Mouse (Mus musculus) stomach, embryonic 16.5 days (tissue): ENCODE measurements around the gene Capza1. TPM values are rescaled to one million over a fixed set of nuclear protein-coding genes. Genes with fewer than 3 reads are reported as not detected.
A peak's percentile ranks its signal among the peaks of the same experiment; 100 is the strongest.
"Not testable (repeated sequence)": the region's sequence is repeated elsewhere in the genome, so short reads cannot be mapped to it uniquely, and the experiment has no call there.

Experiments
- ATAC-seq: fragments of 200-750 bp; cut with Nextera tagmentation; 2 replicates; pipeline ENCODE4 v1.8.0; 2017; ENCODE audit warnings: moderate number of reproducible peaks, moderate TSS enrichment; ENCODE audit not compliant: insufficient read depth, low FRiP score
- H3K27ac ChIP-seq: fragments of 300-500 bp; sonication (generic); 2 replicates; pipeline ENCODE4 v1.5.1; 2014; ENCODE audit warnings: low read length
- H3K27me3 ChIP-seq: fragments of 300-500 bp; sonication (generic); 2 replicates; pipeline ENCODE4 v1.6.1; 2014; ENCODE audit warnings: low read length, control low read depth, mixed read lengths; ENCODE audit not compliant: control insufficient read depth, insufficient read depth
- H3K36me3 ChIP-seq: fragments of 300-500 bp; sonication (generic); 2 replicates; pipeline ENCODE4 v1.6.1; 2014; ENCODE audit warnings: low read length; ENCODE audit not compliant: control insufficient read depth, insufficient read depth
- H3K4me1 ChIP-seq: fragments of 300-500 bp; sonication (generic); 2 replicates; pipeline ENCODE4 v1.6.1; 2014; ENCODE audit warnings: low read length, control low read depth, mixed read lengths; ENCODE audit not compliant: control insufficient read depth, insufficient read depth
- H3K4me2 ChIP-seq: fragments of 300-500 bp; sonication (generic); 2 replicates; pipeline ENCODE4 v1.6.1; 2014; ENCODE audit warnings: low read depth, low read length, mixed read lengths
- H3K4me3 ChIP-seq: fragments of 300-500 bp; sonication (generic); replicated peaks from 2 replicates; pipeline ENCODE4 v1.5.1; 2014; ENCODE audit warnings: mild to moderate bottlenecking, low read length
- H3K9ac ChIP-seq: fragments of 300-500 bp; sonication (generic); 2 replicates; pipeline ENCODE4 v1.6.1; 2014; ENCODE audit warnings: low read length
- H3K9me3 ChIP-seq: fragments of 300-500 bp; sonication (generic); replicated peaks from 2 replicates; pipeline ENCODE4 v1.6.1; 2016; ENCODE audit warnings: low read length, control low read depth; ENCODE audit not compliant: control insufficient read depth
- WGBS: fragments of 180-500 bp; shearing (Covaris S2); extraction: QIAGEN DNeasy Blood & Tissue Kit; methylation state at CpG from one replicate; pipeline ENCODE4 v1.1.7; 2014; 5-methylcytosine and 5-hydroxymethylcytosine counted together
- polyA plus RNA-seq: library from polyadenylated mRNA; unstranded; fragments of >200 nt; fragmentation: Nextera tagmentation; extraction: Ambion mirVana; gene quantifications from 2 replicates; pipeline ENCODE4 v1.2.1, GENCODE M21; 2015

The Capza1 gene
- 195 and 201 TPM in 2 replicates for polyA plus RNA-seq

DNA sequence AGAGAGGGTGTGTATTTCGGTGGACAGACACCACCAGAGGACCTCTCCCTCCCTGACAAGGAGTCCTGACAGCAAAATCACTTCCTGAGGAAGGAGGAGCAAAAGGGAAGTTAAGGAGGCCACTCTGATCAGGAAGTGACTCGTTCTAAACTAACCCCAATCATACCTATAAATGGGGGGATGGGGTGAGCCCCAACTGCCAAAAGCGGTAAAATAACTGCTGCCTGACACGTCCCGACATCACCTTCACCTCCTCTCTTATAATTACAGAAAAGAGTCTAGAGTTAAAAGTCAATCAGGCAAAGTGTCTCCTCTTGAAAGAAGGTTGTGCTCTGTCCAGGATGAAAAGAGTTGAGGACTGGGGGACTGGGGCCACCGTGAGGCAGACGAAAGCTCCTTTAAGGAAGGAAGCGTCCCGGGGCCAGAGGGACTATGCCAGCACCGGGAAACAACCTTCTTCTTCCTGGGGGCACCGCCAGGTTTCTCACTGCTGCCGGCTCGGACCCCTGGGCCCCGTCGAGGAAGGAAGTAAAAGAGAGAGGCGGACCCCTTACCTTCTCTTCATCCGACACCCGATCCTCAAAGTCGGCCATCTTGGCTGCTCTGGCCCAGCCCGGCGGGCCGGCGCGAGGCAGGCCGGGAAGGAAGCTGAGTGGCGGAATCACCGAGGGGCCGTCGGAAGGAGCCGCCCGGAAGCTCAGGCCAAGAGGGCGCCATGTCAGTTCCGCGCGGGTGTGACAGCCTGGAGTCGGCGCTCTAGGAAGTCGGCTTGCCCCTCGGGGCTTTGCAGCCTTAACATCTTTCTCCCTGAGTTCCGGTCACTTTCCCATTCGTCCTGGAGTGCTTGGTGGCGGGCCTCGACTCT is at the start of gene Capza1, which contains the start of gene St7l:
TSS of gene Capza1 (minus strand) at position 720 of the 865 bp plus-strand sequence.
TSS of gene St7l (plus strand) at position 220 of the 865 bp plus-strand sequence.
- H3K27me3 ChIP-seq: no peaks in the 10 kb centered on the region
- peak within 1 kb of the TSS; percentile 98 for H3K9ac ChIP-seq
- peak within 1 kb of the TSS; percentile 98 for H3K27ac ChIP-seq
- peak within 1 kb of the TSS; percentile 99 for H3K4me3 ChIP-seq
- peak within 1 kb of the TSS; percentile 93 for H3K4me2 ChIP-seq
- 0% methylated on average over 43 of the region's 43 CpGs for WGBS
- H3K9me3 ChIP-seq: no peaks in the 10 kb centered on the region
- ATAC-seq: peak; percentile 93
- no peaks in the 10 kb centered on the region for H3K36me3 ChIP-seq
- peaks cover 13% of the 10 kb centered on the region for H3K4me1 ChIP-seq

DNA sequence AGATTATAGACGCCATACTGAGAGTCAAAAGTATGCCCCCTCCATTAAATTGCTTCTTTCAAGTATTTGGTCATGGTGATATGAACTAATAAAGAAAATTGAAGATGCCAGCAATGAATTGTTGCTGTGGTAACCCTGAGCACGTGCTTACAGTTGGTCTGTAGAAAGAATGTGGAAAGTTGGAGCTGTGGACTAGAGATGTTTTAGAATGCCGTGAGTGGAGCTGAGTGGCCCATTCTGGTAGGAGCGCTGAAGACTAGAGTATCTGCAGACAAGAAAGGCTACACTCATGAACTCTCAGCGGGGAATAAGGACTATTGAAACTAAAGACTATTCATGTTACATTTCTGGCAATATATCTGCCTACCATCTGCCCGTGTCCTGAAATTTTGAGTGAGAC is 44.9 kb upstream of the Capza1 start:
- no peaks in the 10 kb centered on the region for H3K4me1 ChIP-seq
- no peak for ATAC-seq
- 91% methylated on average over 6 of the region's 6 CpGs for WGBS
- H3K9ac ChIP-seq: no peak overlapping the region
- H3K9me3 ChIP-seq: no peaks in the 10 kb centered on the region
- H3K4me2 ChIP-seq: no peak overlapping the region
- H3K27ac ChIP-seq: no peak overlapping the region
- no peak overlapping the region for H3K4me3 ChIP-seq
- no peaks in the 10 kb centered on the region for H3K27me3 ChIP-seq
- no peaks in the 10 kb centered on the region for H3K36me3 ChIP-seq

DNA sequence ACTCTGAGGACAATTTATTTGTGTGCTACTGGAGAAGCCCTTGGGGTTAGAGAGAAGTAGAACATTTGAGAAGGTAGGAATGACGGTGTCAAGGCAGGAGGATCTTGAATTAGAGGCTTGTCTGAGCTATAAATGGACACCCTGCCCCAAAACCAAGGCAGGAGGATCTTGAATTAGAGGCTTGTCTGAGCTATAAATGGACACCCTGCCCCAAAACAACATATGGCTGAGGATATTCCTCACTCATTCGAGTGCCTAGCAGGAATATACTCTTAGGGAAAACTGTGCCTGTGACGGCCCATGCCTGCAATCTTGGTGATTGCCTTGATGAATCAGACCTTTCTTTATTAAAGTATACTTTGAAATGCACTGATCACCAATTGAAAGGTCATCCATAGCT is 41.7 kb upstream of the Capza1 start:
- H3K9ac ChIP-seq: no peak overlapping the region
- H3K9me3 ChIP-seq: no peaks in the 10 kb centered on the region
- no peaks in the 10 kb centered on the region for H3K36me3 ChIP-seq
- no peak overlapping the region for H3K4me3 ChIP-seq
- no peaks in the 10 kb centered on the region for H3K27me3 ChIP-seq
- no peak for ATAC-seq
- H3K27ac ChIP-seq: no peak overlapping the region
- H3K4me1 ChIP-seq: no peaks in the 10 kb centered on the region
- no peak overlapping the region for H3K4me2 ChIP-seq
- 93% methylated on average over 3 of the region's 3 CpGs for WGBS

DNA sequence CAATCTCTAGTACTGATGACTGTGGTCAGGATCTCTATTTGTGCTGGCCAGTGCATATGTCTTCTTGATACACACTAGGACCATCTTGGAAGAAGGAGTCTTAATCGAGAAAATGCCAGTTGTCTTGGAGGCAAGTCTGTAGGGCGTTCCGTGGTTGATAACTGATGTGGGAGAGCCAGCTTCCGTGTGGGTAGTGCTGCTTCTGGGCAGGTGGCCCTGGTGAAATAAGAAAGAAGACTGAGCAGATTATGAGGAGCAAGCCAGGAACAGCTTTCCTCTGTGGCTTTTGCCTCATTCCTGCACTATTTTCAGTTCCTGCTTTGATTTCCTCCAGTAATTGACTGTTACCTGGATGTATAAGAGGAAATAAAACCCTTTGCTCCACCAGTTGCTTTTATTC is 41.1 kb upstream of the Capza1 start:
- no peaks in the 10 kb centered on the region for H3K9me3 ChIP-seq
- H3K27me3 ChIP-seq: no peaks in the 10 kb centered on the region
- H3K36me3 ChIP-seq: no peaks in the 10 kb centered on the region
- H3K4me3 ChIP-seq: no peak overlapping the region
- no peak for ATAC-seq
- 87% methylated on average over 4 of the region's 4 CpGs for WGBS
- H3K4me1 ChIP-seq: no peaks in the 10 kb centered on the region
- no peak overlapping the region for H3K4me2 ChIP-seq
- H3K27ac ChIP-seq: no peak overlapping the region
- H3K9ac ChIP-seq: no peak overlapping the region

DNA sequence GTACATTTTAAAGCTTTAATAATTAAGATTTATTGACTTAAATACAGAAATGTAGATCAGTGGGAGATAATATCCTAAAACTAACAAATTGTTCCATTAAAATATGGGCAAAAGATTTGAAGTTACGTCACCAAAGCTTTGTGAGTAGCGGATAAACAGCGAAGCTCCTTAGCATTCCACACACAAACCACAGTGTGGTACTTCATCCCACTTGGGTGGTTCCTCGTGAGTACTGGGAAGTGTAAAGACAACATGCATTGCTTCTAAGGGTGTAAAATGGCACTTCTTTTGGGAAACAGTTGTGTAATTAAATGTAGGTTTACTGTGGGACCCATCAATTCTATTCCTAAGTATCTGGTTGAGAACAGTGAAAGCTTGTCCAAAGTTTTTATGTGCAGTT is 36.8 kb upstream of the Capza1 start:
- H3K4me1 ChIP-seq: no peaks in the 10 kb centered on the region
- H3K27me3 ChIP-seq: no peaks in the 10 kb centered on the region
- no peak for ATAC-seq
- WGBS: 90% methylated on average over 4 of the region's 4 CpGs
- H3K4me3 ChIP-seq: no peak overlapping the region
- no peak overlapping the region for H3K4me2 ChIP-seq
- H3K27ac ChIP-seq: no peak overlapping the region
- no peaks in the 10 kb centered on the region for H3K9me3 ChIP-seq
- H3K36me3 ChIP-seq: no peaks in the 10 kb centered on the region
- H3K9ac ChIP-seq: no peak overlapping the region

DNA sequence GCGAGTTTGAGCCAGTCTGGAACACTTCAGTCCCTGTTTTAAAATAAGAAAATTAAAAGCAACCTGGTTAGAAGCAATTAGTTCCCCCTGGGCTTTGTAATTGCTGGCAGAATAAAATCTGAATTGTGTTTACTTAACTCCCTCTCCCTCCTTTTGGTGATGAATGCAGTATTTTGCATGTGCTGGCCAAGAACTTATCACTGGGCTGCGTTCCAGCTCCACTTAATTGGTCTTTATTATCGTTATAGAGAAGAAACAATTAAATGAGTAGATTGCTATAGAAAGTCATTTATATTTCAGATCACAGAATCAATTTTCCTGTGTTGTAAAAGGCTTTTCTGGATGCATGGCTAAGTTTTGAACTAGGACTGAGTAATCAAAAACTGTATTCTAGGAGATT is 31.8 kb upstream of the Capza1 start:
- H3K9ac ChIP-seq: no peak overlapping the region
- H3K27me3 ChIP-seq: no peaks in the 10 kb centered on the region
- no peak overlapping the region for H3K27ac ChIP-seq
- H3K9me3 ChIP-seq: no peaks in the 10 kb centered on the region
- no peaks in the 10 kb centered on the region for H3K4me1 ChIP-seq
- H3K36me3 ChIP-seq: 0 out of 2 replicates have a peak, but pooled peaks cover 3% of the 10 kb centered on the region
- 79% methylated on average over 3 of the region's 3 CpGs for WGBS
- H3K4me2 ChIP-seq: no peak overlapping the region
- H3K4me3 ChIP-seq: no peak overlapping the region
- ATAC-seq: no peak

DNA sequence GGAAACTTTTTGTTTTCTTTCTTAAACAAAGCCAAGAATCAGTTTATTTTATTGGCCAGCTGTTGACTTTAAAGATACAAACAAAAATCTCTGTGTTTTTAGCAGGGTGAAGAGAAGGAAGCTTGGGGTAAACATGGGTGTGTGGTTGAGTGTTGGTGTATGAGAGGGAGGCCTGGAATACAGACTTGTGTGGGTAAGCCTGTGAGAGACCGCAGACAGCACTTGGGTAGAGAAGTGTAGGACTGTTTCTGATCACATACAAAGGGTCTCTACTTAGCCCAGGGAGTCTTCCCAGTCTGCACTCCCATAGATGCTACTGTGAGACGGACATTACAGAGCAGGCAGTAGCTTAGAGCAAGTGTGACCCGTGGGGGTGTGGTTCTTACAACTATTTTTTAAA is 24.3 kb upstream of the Capza1 start:
- no peaks in the 10 kb centered on the region for H3K27me3 ChIP-seq
- H3K4me2 ChIP-seq: no peak overlapping the region
- peaks cover 8% of the 10 kb centered on the region for H3K4me1 ChIP-seq
- no peak overlapping the region for H3K4me3 ChIP-seq
- ATAC-seq: no peak
- H3K36me3 ChIP-seq: peaks cover 12% of the 10 kb centered on the region; the same call in 1 of the 2 replicates
- WGBS: 80% methylated on average over 3 of the region's 3 CpGs
- peak overlapping the region; percentile 23; the same call in 1 of the 2 replicates for H3K27ac ChIP-seq
- H3K9ac ChIP-seq: no peak overlapping the region
- no peaks in the 10 kb centered on the region for H3K9me3 ChIP-seq

DNA sequence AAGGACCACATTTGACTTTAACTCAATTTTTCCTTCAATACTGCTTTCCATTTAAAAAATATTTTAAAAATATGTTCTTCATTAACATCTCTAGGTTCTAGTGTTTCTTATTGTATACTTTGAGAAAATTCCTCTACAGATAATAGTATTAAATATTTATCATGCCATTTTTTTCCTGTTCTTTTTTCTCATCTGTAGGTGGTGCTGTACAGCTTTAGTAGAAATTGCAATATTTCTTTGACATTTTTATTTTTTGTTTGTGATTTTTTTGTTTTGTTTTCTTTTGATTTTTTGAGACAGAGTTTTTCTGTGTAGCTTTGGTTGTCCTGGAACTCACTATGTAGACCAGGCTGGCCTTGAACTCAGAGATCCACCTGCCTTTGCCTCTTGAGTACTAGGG is 5.3 kb upstream of the Capza1 start:
- Histone ChIP-seq H3K4me2 (no peak overlapping the region), H3K4me1 (peaks cover 6% of the 10 kb centered on the region), H3K36me3 (peaks cover 7% of the 10 kb centered on the region; the same call in 1 of the 2 replicates), H3K9me3 (no peaks in the 10 kb centered on the region), H3K27me3 (no peaks in the 10 kb centered on the region), H3K4me3 (no peak overlapping the region), H3K9ac (no peak overlapping the region), H3K27ac (no peak overlapping the region)
- ATAC-seq: no peak

DNA sequence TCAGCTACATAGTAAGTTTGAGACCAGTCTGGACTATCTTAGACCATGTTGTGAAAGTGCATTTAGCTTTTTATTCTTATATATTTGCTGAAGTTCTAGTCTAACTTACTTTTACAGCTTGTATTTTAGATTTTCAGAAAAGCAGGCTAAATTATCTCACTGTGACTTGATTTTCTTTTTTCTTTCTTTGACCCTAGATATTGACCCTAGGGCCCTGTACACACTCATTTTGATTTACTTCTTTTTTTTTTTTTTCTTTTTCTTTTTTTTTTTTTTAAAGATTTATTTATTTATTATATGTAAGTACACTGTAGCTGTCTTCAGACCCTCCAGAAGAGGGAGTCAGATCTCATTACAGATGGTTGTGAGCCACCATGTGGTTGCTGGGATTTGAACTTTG is 2.4 kb upstream of the Capza1 start:
- H3K4me3 ChIP-seq, H3K9ac ChIP-seq, H3K27ac ChIP-seq, H3K9me3 ChIP-seq, H3K36me3 ChIP-seq, H3K27me3 ChIP-seq, ATAC-seq: not testable (repeated sequence)
- H3K4me1 ChIP-seq: peaks cover 12% of the 10 kb centered on the region
- peak overlapping the region; percentile 60; the same call in 1 of the 2 replicates for H3K4me2 ChIP-seq
